Mouse (Mus musculus) layer of hippocampus, adult 9-11 months (tissue): ENCODE results near the gene Zfp30.

Experiments
- DNase-seq: peaks from one replicate; pipeline ENCODE4 v3.0.0; 2022

Zfp30 gene

GRCm38 (mm10) chr7:29783871-29784551, at the start of gene Zfp30:
TSS of gene Zfp30 (plus strand) at chr7:29783998.
- DNase-seq: peak; percentile 85

GRCm38 (mm10) chr7:29742258-29742657, 41.5 kb upstream of the Zfp30 start:
- DNase-seq: no peak

- DNase-seq: no peak
Measured at GRCm38 (mm10) chr7:29760476-29760875, 23.3 kb upstream of the Zfp30 start.

GRCm38 (mm10) chr7:29764702-29765101, 19.1 kb upstream of the Zfp30 start:
- no peak for DNase-seq

GRCm38 (mm10) chr7:29767058-29767686, 16.6 kb upstream of the Zfp30 start:
- peak; percentile 87 for DNase-seq

GRCm38 (mm10) chr7:29768090-29768900, 15.5 kb upstream of the Zfp30 start, which contains the start of gene Zfp84:
TSS of gene Zfp84 (plus strand) at chr7:29768552.
- DNase-seq: peak; percentile 94

- no peak for DNase-seq
Measured at GRCm38 (mm10) chr7:29768980-29769379, 14.8 kb upstream of the Zfp30 start.

GRCm38 (mm10) chr7:29773503-29773902, 10.3 kb upstream of the Zfp30 start:
- DNase-seq: no peak

- no peak for DNase-seq
Measured at GRCm38 (mm10) chr7:29774371-29774770, 9.4 kb upstream of the Zfp30 start.

GRCm38 (mm10) chr7:29776568-29776967, 7.2 kb upstream of the Zfp30 start:
- DNase-seq: no peak

GRCm38 (mm10) chr7:29777372-29777771, 6.4 kb upstream of the Zfp30 start:
- no peak for DNase-seq

- DNase-seq: no peak
Measured at GRCm38 (mm10) chr7:29785023-29785422, 1.2 kb downstream of the Zfp30 start.

- no peak for DNase-seq
Measured at GRCm38 (mm10) chr7:29785888-29786287, 2.1 kb downstream of the Zfp30 start.

- DNase-seq: no peak
Measured at GRCm38 (mm10) chr7:29792906-29793305, 9.1 kb downstream of the Zfp30 start.

- no peak for DNase-seq
Measured at GRCm38 (mm10) chr7:29807046-29807445, 23.2 kb downstream of the Zfp30 start.

GRCm38 (mm10) chr7:29812244-29812643, 28.4 kb downstream of the Zfp30 start:
- DNase-seq: no peak

- DNase-seq: no peak
Measured at GRCm38 (mm10) chr7:29814381-29814780, 30.6 kb downstream of the Zfp30 start.

- no peak for DNase-seq
Measured at GRCm38 (mm10) chr7:29815061-29815784, 31.4 kb downstream of the Zfp30 start.

GRCm38 (mm10) chr7:29815910-29816429, 32.2 kb downstream of the Zfp30 start, which contains the start of gene Zfp790:
TSS of gene Zfp790 (plus strand) at chr7:29816114.
- DNase-seq: peak; percentile 95

GRCm38 (mm10) chr7:29818619-29819254, 34.9 kb downstream of the Zfp30 start:
- DNase-seq: peak; percentile 81

- DNase-seq: no peak
Measured at GRCm38 (mm10) chr7:29828001-29828400, 44.2 kb downstream of the Zfp30 start.

- no peak for DNase-seq
Measured at GRCm38 (mm10) chr7:29829804-29830203, 46.0 kb downstream of the Zfp30 start.
